Mouse (Mus musculus): ENCODE data around the gene Nr1d1.

Gene Nr1d1

GRCm38 (mm10) chr11:98787691-98788090 lies 12.6 kb upstream of the Nr1d1 start:
- no peak for DNase-seq

DNA sequence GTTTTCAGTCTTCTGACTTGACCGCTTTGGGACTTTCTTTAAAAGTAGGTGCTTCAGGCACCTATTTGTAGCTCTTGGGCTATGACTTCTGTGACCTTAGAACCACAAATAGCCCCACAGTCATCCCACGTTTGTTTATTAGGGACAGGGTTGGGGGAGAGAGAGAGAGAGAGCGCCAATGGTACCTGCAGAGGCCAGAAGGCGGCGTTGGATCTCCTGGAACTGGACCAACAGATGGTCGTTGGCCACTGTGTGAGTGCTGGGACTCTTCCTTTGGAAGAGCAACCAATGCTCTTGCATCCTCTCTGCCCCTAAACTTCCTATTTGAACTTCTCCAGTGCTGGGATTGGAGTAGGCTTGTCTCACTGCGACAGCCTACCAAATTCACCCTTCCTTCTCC lies 12.1 kb upstream of the Nr1d1 start:
- DNase-seq = no peak

GRCm38 (mm10) chr11:98786359-98787214 lies 11.5 kb upstream of the Nr1d1 start:
- DNase-seq = peak; percentile 95

DNA sequence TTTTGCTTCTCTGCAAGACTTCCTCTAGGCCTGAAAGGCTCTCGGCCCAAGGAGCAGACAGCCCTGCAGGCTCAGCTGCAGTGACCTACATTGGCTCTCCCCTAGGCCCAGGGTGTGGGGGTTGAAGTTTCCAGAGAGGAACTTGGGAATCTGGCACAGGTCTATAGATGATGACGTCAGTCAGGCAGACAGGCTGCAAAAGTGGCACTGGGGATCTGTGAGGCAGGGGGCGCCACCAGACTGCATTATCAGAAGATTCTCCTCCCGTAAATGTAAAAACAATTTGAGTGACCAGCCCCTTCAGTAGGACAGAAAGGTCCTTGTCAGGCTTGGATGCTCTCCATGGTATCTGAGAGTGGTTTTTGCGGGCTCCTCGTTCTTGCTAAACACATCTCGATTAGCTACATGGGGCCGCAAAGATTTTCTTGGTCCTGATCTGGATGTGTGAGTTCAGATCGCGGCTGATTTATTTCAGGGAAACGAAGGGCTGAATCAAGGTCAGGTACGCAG lies 10.7 kb upstream of the Nr1d1 start:
- DNase-seq = peak; percentile 76

GRCm38 (mm10) chr11:98785214-98785613 lies 10.1 kb upstream of the Nr1d1 start:
- DNase-seq = no peak

GRCm38 (mm10) chr11:98784139-98784538 lies 9.0 kb upstream of the Nr1d1 start:
- no peak for DNase-seq

GRCm38 (mm10) chr11:98783236-98783696 lies 8.1 kb upstream of the Nr1d1 start:
- peak; percentile 96 for DNase-seq

DNA sequence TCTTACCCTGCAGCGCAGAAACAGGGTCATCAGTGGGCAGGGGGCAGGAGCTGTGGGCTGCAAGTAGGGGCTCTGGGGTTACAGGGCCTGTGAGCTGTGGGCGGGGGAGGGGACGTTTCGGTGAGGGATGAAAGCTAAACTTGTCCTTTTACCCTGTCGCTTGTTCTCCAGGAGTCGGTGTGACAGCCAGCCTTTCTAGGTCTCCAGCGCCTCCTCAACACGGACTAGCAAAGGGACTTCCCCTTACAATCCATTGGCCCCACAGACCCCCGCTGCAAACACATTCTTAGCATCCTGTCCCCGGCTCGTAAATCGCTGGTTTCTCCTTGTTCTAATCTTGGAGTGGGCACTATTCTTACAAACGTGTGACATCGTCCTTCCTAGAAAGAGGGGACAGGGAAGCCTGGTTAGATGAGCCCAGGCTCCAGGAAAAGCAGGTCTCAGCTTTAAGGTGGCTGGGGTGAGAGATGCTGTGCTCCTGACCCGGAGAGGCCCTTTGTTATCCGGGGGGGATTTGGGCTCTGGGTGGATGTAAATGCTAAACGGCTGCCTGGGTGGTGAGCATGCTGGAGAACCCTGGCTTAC lies 7.6 kb upstream of the Nr1d1 start:
- DNase-seq = no peak

DNA sequence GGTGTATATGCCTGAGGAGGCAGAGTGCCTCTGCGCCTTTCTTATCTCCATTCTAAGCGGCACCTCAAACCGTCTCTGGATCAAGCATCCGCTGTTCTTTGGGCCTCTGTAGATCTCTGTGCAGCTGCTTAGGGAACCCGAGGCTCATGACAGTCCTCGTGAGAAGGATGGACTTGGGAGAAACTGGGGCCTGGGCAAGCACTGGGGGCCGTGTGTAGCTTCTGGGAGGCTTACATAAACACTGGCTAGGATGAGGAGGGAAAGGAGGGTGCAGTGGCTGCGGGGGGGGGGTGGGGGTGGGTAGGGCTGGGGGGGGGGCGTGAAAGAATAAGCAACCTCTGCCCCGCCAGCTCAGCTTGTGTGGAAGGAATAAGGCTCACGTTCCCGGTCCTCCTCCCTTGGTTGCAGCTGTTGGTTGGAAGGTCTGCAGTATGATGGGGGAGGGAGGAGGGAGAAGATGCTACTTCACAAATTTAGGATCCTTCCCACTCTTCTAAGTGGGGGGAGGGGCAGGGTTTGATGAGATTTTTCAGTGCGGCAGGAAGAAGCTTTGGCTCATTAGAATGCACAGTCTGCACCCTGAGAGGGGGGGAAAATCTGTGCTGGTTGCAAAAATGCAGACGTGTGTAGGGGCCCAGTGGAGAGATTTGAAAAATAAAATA lies 6.8 kb upstream of the Nr1d1 start:
- no peak for DNase-seq

DNA sequence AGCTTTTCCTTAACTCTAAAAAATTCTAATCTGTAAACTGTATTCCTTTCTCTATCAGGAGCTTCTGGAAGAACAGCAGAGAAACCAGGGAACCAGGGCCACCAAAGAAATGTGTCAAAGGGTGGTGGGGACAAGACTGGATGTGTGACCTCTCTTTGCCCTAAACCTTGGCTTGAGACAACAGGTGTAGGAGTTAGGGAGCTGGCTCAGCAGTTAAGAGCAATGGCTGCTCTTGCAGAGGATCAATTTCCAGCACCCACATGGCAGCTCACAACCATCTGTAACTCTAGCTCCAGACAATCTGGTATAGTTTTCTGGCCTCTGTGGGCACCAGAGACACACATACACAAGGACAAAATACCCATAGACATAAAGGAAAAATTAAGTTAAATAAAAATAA lies 2.8 kb upstream of the Nr1d1 start:
- no peak for DNase-seq

DNA sequence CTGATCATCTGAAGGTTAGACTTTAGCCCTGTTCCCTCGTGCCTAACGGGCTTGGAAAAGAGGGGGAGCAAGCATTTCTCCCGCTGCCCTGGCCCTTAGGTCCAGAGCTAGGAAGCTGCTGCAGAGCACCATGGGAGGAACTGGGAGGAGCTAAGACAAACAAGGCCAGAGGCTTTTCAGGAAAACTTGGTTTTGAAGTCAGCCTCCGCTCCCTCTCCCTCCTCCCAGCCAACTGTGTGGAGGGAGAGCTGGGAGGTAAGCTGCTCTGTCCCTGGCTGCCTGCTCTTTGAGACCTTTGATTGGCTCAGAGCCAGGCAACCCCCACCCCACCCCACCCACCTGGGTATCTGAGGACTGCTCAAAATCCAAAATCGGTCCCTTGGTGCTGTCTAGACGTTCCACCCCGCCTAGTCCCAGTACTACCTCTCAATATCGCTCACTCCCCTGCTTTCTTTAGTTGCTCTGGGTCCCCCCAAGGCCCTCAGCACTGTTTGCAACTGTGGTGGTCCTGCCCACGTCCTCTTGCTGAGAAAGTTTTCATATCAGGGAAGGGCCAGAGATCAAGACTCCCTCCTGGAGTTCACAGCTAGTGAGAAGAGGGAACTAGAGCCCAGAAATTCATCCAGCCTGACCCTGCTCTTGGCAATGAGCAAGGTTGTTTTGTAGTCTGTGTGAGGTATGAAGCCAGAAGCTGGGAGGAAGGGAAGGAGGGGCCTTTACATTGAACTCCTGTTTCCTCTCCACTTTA lies 1.9 kb upstream of the Nr1d1 start:
- DNase-seq = no peak

DNA sequence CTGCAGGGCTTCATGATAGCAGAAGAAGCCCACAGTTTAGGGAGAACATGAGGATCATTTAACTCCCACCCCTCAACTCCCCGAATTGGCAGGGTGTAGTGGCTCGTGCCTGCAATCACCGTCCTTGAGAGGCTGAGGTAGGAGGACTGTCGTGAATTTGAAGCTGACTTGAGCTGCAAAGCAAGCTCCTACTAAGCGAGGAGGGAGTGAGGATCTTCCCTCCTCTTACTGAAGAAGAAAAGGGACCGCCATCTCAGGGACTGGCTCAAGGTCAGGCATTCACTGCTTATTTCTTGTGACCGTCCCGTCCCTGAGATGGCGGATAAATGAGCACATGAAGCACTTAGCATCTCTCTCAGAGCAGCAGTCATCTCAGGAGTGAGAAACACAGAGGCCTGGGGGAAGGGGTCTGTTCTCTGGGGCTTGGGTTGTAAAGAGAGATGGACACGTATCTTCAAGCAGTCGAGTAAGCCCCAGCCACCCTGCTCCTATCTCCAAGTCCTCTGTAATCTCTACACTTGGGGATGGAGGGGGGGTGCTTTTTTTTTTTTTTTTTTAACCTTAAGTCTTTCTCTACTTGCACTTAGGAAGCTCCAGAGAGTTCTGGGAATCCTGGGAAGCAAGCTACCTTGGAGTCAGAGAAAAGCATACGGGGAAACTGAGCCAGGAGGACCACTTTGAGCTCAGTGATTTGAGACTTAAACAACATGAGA lies 1.1 kb upstream of the Nr1d1 start:
- DNase-seq = no peak

GRCm38 (mm10) chr11:98775348-98776051 lies 367 bp upstream of the Nr1d1 start:
- DNase-seq = peak; percentile 100

DNA sequence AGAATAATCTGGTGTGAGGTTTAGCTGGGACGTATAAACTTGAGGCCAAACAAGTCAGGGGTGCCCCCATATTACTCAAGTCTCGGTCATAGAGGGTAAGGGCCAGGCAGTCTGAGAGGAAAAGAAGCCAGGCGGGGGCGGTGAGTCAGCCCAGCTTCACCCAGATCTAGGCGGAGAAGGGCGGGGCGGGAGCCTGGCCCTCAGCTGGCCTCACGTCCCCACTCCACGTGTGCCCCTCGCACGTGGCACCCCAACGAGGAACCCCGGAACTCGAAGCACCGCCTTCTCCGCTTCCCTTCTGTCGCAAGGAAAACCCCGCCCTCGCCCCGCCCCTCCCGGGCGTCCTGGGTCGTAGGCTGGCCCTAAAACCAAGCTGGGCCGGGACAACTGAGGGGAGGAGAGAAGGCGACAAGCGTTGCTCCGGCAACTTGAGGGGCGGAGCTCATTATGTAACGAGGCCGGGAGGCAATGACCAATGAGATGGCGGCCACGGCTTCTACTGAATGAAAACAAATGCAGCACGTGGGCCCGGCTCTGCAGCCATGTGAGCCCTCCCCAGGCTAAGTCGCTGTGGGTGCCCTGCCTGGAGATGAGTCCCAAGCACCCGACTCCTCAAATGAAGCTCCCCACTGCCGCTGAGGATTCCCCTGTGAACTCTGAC lies 1.4 kb downstream of the Nr1d1 start:
- peak; percentile 100 for DNase-seq

DNA sequence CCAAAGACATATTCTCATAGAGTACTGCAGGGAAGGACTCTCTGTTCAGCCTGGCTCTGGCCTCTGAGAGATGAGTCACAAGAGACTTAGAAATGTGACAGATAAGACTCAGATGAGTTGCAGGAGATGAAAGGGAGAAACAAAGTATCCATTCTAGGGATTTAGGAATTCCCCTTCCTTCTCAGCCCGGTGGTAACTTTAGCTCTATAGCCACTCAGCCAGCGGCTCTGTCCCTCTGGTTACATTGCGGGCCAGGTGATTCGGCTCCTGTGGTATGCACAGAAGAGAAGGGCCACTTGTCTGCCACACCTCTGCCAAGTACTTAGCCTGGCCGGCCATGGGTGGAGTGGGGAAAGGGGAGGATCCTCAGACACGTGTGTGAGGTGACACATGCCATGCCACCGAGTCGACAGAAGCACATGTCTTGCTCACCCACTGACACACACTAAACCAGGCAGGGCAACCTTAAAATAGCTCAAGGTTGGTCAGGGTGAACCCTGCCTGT lies 2.4 kb downstream of the Nr1d1 start:
- no peak for DNase-seq

- DNase-seq = no peak
Measured at GRCm38 (mm10) chr11:98771844-98772525, 3.1 kb downstream of the Nr1d1 start.

GRCm38 (mm10) chr11:98771131-98771530 lies 4.0 kb downstream of the Nr1d1 start:
- DNase-seq = no peak

DNA sequence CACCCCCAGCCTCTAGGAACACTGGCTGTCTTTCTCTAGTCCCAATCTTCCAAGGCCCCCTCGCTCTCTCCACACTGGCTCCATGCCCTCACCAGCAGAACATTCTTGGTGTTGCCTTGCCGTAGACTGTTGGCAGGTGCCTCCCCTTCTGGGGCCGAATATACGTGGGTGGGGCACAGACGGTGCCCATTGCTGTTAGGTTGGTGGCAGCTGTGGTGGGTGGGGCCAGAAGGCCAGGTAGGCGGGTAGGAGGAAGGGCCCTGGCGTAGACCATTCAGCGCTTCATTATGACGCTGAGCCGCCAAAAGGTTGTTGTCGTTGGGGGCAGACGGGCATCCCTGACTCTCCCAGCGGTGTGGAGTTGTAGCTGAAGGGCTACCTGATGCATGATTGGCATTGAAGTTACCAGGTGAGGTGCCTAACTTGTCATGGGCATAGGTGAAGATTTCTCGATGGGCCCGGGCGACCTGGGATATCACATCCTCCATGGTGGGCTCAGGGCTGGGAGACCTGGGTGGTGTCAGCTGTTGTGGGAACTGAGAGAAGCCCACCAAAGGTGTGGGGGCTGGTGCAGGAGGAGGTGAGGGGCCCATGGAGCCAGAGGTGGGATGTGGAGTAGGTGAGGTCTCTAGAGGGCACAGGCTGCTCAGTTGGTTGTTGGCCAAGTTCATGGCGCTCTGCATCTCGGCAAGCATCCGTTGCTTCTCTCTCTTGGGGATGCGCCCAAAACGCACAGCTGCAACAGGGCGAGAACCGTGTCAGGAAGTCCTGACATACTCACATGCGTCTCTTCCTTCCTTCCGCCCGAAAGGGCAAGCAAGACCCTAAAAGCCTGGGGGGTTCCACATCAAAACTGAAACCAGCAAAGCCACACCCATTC lies 4.8 kb downstream of the Nr1d1 start:
- DNase-seq = no peak
